Mouse (Mus musculus) cerebellum, adult 2 months (tissue): ENCODE data around the gene Tbc1d14.

Source experiments
- CTCF ChIP-seq: fragments of 200-500 bp; IDR thresholded peaks from 2 replicates; pipeline ENCODE4 v1.5.1; 2011; ENCODE audit warnings: low read depth, mild to moderate bottlenecking, control low read depth, low read length, moderate library complexity, borderline replicate concordance; ENCODE audit not compliant: insufficient read depth
- POLR2A ChIP-seq: fragments of 200-500 bp; IDR thresholded peaks from 2 replicates; pipeline ENCODE4 v1.6.1; 2011; ENCODE audit warnings: low read length, control low read depth, borderline replicate concordance; ENCODE audit not compliant: insufficient read depth

DNA sequence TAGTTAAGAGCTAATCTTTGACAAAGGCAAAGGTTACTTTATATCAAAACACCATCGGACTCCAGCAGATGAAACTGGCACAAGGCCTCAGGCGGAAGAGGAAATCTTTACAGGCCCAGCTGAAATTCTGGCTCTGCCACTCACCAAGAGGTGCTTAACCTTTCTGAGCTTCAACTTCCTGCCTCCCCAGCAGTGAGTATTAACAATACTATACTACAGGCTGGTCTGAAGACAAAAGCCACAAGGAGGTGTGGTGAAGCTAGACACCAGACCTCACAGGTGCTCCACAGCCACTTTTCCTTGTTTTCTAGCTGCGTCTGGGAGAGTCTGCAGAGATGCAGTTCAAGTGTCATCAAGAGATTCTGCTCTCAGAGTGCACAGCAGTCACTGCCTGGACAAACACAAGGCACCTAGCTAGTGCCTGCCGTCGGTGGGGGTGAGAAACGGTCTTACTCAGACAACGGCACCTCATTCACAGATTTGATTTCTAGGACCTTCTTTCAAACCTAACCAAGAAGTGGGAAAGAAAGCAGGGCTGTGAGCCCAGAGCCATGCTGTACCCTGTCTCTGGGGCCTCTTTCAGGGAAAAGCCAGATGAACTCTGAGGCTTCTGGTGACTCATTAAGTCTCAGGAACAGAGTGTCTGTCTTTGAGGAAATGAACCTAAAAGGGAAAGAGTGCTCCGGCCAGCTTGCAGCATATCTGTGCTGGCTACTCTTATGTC, 18.8 kb downstream of the Tbc1d14 start:
- TF ChIP-seq CTCF (no peak), POLR2A (no peak)
